Mouse (Mus musculus) embryo, embryonic 11 days (tissue): Measurements from ENCODE around the gene Arhgef7.

Experiments
- DNase-seq: peaks from one replicate; pipeline ENCODE4 v3.0.0-alpha.2; 2015

Arhgef7 gene

GRCm38 (mm10) chr8:11727273-11727650, 259 bp upstream of the Arhgef7 start:
- DNase-seq = no peak

DNA sequence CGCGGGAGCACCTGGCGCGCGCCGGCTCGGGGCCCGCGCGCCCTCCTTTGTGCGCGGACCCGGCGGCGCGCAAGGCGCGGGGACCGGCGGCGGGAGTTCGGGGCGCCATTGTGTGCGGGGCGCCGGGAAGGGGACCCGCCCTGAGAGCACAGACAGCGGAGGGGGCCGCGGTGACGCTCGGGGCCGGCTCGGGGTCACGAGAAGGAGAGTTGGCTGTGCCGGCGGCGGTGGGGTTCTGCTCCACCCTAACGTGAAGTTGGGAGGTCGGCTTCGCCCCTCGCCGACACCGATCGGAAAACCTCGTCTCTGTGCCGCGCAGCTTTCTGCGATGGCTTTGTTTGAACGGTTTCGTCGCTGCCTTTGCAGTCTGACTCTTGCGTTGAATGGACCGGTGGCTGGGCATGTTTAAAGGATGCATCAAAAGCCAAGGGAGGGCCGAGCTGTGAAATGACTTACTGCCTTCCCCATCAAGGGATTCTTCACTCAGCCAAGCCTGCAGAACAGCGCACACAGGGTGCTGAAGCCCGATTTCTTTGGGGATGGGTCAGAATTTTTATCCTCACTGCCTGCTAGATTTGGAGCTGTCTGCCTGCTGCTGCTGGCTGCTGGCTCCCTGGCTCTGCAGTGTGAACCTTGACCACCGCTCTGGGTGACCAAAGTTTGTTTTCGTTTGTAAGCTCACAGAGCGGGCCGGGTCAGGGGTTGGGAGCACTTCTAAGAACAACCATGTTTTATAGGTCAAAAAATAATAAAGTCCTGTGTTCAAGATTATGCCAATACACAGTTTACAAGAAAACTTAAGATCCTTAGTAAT, 1.2 kb downstream of the Arhgef7 start:
- peak; percentile 76 for DNase-seq

DNA sequence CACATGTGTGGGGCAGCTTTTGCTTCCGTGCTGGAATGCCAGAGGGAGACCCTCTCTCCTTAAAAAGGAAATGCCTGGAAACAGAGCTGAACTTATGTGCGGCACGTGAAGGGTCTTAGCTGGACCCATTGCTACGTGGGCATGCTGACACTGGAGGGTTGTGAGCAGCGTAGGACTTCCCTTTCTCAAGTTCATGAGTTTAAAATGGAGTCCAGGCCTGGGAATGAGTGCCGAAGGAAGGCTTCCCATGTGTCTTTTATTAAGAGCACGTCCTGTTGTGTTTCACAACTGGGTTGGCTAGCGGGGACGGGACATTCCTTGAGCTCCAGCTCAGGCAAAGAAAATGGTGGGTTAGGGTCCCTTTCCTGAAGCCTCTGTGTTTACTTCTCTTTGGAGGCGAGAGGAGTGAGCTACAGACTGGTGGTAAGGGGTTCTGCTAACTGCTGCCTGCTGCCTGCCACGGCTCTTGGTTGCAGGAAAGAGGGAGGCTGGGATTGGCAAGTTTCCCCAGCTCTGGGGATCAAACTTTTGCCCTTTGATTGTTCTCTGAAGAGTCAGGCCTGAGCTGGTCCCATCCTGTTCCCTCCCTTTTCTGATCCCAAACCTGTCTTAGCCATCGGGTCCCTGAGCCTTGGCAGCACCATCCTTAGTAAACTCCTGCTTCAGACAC, 2.9 kb downstream of the Arhgef7 start:
- peak; percentile 56 for DNase-seq

DNA sequence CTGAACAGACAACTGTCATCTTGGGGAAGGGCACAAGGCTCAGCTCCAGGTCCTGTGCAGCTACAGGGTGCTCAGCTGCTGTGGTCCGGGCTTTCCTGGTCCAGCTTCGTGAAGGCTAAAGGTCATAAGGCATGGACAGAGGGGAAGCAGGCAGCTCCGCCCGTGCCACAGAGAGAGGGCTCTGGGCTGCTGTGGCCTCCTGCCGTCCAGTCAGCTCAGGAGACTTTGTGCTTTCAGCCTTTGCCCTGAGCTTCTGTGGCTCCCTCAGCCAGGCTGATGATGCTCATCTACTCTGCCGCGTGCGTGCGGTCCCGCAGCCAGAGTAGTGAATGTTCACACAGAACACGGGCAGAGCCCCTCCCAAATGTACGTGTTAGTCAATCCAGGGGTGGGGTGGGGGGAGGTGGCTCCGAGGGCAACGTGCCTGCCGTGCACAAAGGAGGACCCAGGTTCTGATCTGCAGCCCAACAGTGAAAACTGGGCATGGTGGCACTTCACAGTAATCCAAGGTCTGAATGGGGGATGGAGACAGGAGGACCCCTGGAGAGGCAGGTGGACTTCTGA, 8.2 kb downstream of the Arhgef7 start:
- no peak for DNase-seq

DNA sequence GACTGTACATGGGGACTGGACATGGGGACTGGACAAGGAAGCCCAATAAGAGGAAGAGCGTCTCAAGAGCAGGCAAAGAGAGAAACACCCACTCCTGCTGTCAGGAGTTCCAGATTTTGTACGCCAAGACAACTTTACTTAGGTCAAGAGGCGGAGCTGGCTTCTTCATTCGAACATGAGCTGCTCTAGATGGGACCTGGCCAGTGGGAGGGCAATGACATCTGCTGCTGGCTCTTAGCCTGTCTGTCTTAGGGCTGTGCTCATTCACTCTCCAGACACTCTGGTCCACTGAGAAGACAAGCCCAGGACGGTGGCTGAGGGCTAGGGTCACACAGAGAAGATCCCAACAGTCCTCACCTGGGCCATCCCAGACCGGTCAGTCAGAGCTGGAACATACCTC, 9.6 kb downstream of the Arhgef7 start:
- no peak for DNase-seq

- no peak for DNase-seq
Measured at GRCm38 (mm10) chr8:11739082-11739481, 11.6 kb downstream of the Arhgef7 start.

DNA sequence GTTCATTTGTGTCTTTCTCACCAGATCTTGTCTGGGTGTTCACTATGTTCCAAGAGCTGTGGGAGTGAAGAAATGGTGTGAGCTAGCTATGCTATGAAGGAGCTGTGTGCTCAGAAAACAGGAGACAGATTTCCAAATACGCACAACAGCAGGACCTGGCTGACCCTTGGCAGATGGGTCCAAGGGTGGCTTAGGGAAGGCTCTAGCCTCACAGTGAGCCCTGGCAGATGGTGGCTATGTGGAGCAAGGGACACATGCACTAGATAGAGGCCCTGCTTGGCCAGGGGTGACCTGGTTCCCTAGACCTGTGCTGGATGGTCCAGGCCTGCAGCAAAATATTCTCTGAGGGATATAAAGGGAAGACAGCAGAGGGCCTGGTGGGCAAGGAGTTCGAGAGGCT, 13.3 kb downstream of the Arhgef7 start:
- no peak for DNase-seq

DNA sequence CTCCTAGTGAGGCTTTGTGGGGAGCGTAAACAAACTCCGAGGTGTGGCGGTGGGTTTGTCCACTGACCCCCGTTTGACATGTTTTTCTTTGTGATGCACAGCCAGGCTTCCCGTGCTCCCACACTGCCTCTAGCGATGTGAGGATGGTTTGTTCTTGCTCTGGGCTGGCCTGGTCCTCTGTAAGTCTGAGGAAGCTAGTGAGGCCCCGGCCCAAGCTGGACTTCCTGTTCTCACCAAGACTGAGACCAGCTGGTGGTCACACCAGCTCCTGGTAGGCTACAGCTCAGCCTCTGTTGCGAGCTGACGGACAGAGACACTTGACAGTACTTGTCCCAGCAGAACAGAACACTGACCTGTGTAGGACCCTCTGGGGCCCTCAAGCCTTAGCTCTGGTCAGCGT, 16.1 kb downstream of the Arhgef7 start:
- no peak for DNase-seq

- DNase-seq = no peak
Measured at GRCm38 (mm10) chr8:11746850-11747600, 19.5 kb downstream of the Arhgef7 start.

DNA sequence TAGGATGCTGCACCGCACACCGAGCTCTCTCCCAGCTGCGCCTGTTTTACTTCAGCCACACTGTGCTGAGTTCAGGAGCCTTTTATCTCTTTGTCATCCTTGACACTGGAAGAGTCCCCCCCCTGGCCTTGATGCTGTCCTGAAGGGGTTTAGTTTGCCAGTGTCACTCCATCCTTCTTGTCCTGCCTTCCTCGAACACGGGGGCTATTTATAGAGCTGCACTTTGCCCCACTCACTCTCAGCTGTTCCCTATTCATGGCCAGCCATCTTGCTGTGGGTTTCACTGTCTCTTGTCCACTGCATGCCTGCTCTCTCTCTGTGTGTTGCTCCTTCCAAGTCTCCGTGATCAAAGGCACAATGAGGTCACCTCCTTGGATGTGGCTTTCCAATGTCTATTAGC, 22.0 kb downstream of the Arhgef7 start:
- DNase-seq = no peak

DNA sequence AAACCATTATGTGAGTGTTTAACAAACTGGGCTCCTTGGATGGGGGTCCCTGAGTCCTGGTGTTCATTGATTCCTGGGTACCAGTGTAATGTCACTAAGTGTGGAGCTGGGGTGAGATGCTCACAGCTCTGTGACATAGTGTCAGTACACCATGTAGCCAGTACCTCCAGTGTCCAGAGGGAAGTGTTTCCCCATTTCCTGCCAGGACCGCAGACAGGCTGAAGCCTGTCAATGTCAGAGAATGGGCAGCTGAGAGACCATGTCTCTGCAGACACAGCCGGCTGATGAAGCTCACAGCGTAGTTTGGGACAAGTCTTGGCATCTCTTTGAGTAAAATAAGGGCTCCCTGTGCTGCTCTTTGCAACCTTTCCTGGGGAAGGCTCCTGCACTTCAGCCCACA, 24.8 kb downstream of the Arhgef7 start:
- DNase-seq = no peak

DNA sequence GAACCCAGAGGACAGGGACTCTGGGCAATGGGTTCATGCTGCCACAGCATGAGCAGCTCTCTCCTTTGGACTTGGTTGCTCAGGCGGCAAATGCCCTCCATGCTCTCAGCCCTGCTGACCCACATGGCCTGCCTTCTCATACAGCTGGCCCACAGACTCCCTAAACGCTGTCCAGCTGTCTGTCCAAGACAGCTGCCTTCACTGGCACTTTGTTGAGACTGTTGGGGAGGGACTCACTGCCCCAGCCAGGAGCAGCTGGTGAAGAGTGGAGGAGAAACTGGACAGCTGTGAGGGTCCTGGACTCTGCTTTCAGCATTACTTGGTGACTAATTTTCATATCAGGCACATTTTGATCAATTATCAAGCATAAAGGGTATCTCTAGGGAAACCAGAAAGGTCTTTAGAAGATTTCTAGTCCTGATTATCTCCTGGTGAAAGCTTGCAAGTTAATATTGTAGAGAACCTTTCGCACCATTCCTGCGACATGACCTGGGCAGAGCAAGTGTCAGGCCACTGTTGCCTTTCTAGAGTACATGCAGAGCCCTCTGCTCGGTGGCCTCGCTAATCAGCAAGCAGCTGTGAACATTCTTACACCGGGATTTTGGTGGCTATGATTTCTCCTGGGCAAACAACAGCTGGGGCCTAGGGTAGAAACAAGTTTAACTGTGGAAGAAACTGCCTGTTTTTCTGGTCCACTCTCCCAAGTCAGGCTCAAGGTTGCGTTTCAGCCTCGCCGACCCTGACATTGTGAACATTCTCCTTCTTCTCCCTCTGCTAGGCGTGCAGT, 25.8 kb downstream of the Arhgef7 start:
- DNase-seq = no peak

DNA sequence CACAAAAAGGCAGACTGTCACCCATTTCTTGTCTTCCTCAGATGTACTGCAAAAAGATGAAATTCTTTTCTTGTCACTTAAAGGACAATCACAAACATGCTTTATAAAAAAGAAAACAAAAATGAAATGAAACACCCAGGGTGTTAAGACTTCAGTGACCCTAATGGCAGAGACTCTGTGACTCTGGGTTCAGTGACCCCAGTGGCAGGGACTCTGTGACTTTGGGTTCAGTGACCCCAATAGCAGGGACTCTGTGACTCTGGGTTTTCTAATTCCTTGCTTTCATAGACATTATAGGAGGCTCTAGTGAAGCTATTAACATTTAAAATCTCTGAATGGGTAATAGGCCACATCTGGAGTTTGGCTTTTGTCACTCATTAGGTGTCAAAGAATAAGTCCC, 27.2 kb downstream of the Arhgef7 start:
- DNase-seq = no peak

- DNase-seq = peak; percentile 79
Measured at GRCm38 (mm10) chr8:11755873-11756272, 28.4 kb downstream of the Arhgef7 start.

GRCm38 (mm10) chr8:11757568-11758481, 30.3 kb downstream of the Arhgef7 start:
- peak; percentile 92 for DNase-seq

- no peak for DNase-seq
Measured at GRCm38 (mm10) chr8:11758482-11759281, 31.2 kb downstream of the Arhgef7 start.

DNA sequence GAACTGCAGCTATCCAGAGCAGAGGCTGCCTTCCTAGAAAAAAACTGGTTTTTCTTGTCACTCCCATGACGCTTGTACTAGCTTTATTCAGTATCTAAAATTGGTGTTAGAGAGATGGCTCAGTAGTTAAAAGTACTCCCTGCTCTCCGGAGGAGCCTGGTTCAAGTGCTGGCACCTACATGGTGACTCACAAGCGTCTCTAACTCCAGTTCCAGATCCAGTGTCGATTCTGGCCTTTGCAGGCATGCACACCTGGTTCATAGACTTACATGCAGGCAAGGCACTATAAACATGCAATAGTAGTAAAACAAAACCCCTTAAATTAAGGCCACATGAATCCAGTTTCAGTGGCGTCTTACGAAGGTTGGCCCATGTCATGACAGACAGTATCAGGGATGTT, 34.0 kb downstream of the Arhgef7 start:
- DNase-seq = no peak

- no peak for DNase-seq
Measured at GRCm38 (mm10) chr8:11762048-11762447, 34.5 kb downstream of the Arhgef7 start.

- no peak for DNase-seq
Measured at GRCm38 (mm10) chr8:11762821-11763220, 35.3 kb downstream of the Arhgef7 start.

DNA sequence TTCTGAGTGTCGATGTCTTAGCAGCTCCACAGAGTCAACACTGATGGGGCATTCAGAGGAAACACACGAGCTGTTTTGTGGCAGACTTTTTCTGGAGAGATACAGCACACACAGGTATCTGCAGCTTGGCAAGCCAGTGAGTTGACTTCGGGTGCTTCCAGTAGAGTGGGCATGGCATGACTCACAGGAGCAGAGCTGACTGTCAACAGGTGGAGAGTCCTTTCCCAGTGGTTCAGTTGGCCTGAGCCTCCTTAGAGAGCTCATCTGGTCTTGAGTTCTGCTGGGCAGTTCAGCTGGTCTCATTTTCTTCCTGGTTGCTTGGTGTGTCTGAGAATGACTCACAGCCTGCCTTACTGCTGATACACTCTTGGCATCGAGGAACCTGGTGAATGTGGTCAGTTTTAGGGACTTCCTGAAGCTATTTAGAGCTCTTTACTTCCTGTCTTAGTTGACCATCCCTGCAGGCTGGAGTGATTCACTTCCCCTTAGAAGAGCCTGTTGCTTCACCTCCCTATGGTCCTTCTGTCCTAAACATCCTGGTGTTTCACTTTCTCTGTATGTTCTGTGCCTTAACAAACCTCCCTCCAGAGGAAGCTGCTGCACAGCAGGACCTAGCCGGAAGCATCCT, 39.8 kb downstream of the Arhgef7 start:
- DNase-seq = no peak
